Mouse (Mus musculus): ENCODE data around the gene Arxes2.

Gene Arxes2

GRCm38 (mm10) chrX:135993664-135994119 is at the start of gene Arxes2:
Arxes2 (plus strand) TSS chrX:135993824.
- in situ Hi-C loops (cut with MboI, MseI): loop anchor here (5.0 kb wide), 1 partner anchor 39 kb away; the partner anchor contains the start of gene Arxes1

GRCm38 (mm10) chrX:135948699-135949437 is 44.8 kb upstream of the Arxes2 start:
- in situ Hi-C loops (cut with MboI, MseI): no loop called here

GRCm38 (mm10) chrX:135956988-135957690 is 36.5 kb upstream of the Arxes2 start:
- in situ Hi-C loops (cut with MboI, MseI): no loop called here

GRCm38 (mm10) chrX:135957691-135958081 is 35.9 kb upstream of the Arxes2 start:
- in situ Hi-C loops (cut with MboI, MseI): no loop called here

GRCm38 (mm10) chrX:135958589-135959225 is 34.9 kb upstream of the Arxes2 start:
- in situ Hi-C loops (cut with MboI, MseI): no loop called here

- in situ Hi-C loops (cut with MboI, MseI): no loop called here
Measured at GRCm38 (mm10) chrX:135959536-135959935, 34.1 kb upstream of the Arxes2 start.

GRCm38 (mm10) chrX:135962342-135962741 is 31.3 kb upstream of the Arxes2 start:
- in situ Hi-C loops (cut with MboI, MseI): no loop called here

- in situ Hi-C loops (cut with MboI, MseI): no loop called here
Measured at GRCm38 (mm10) chrX:135963130-135963529, 30.5 kb upstream of the Arxes2 start.

GRCm38 (mm10) chrX:135963629-135964028 is 30.0 kb upstream of the Arxes2 start:
- in situ Hi-C loops (cut with MboI, MseI): no loop called here

- in situ Hi-C loops (cut with MboI, MseI): loop anchor here (5.0 kb wide), 1 partner anchor 167 kb away; no protein-coding TSS in a partner anchor
Measured at GRCm38 (mm10) chrX:135973597-135974423, 19.8 kb upstream of the Arxes2 start.

GRCm38 (mm10) chrX:135974424-135975225 is 19.0 kb upstream of the Arxes2 start:
- in situ Hi-C loops (cut with MboI, MseI): loop anchor here (5.0 kb wide), 1 partner anchor 167 kb away; no protein-coding TSS in a partner anchor

GRCm38 (mm10) chrX:135975226-135975552 is 18.4 kb upstream of the Arxes2 start:
- in situ Hi-C loops (cut with MboI, MseI): no loop called here

GRCm38 (mm10) chrX:135984539-135985260 is 8.9 kb upstream of the Arxes2 start:
- in situ Hi-C loops (cut with MboI, MseI): no loop called here

GRCm38 (mm10) chrX:135986267-135986666 is 7.4 kb upstream of the Arxes2 start:
- in situ Hi-C loops (cut with MboI, MseI): no loop called here

- in situ Hi-C loops (cut with MboI, MseI): loop anchor here (5.0 kb wide), 1 partner anchor 42 kb away; the partner anchor contains the start of gene Arxes1
Measured at GRCm38 (mm10) chrX:135990661-135991060, 3.0 kb upstream of the Arxes2 start.

GRCm38 (mm10) chrX:135993192-135993594 is 431 bp upstream of the Arxes2 start:
- in situ Hi-C loops (cut with MboI, MseI): loop anchor here (5.0 kb wide), 1 partner anchor 39 kb away; the partner anchor contains the start of gene Arxes1

- in situ Hi-C loops (cut with MboI, MseI): no loop called here
Measured at GRCm38 (mm10) chrX:136007199-136007843, 13.7 kb downstream of the Arxes2 start.

GRCm38 (mm10) chrX:136014392-136014791 is 20.8 kb downstream of the Arxes2 start:
- in situ Hi-C loops (cut with MboI, MseI): no loop called here

- in situ Hi-C loops (cut with MboI, MseI): loop anchor here (5.0 kb wide), 1 partner anchor 38 kb away; the partner anchor contains the start of gene Arxes2
Measured at GRCm38 (mm10) chrX:136030331-136030730, 36.7 kb downstream of the Arxes2 start.

Measured in T-helper 1 cell (primary cell).